Mouse (Mus musculus): Measurements from ENCODE around the gene Rsbn1. TPM values are rescaled to one million over a fixed set of nuclear protein-coding genes. Genes with fewer than 3 reads are reported as not detected.

Rsbn1 gene
- polyA plus RNA-seq, 1 experiment from 2014 or later: 6.3 TPM

DNA sequence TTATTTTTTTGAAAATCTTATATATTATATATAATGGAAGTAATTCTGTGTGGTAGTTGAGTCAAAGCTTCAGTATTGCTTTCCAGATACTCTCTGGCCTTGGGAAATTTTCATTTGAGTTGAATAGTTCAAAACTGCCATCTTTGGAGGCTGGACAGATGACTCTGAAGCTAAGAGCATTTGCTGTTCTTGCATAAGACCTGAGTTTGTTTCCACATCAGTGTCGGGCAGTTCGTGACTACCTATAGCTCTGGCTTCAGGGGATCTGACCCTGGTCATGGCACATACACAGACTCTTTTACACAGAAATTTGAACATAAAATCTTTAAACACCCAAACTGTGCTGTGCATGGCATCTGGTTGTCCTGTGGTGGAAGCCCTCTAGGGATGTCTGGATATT, 71.3 kb downstream of the Rsbn1 start:
- Histone ChIP-seq H3K4me2 (ENCODE audit: low read depth, low read length) (no peak overlapping the region), H3K27ac (ENCODE audit: low read length) (no peak overlapping the region), H3K36me3 (ENCODE audit: control insufficient read depth, insufficient read depth, low read length) (0 out of 2 replicates have a peak, but pooled peaks cover 4% of the 10 kb centered on the region), H3K27me3 (replicated peaks; ENCODE audit: control insufficient read depth, insufficient read depth, low read length) (no peaks in the 10 kb centered on the region), H3K9me3 (ENCODE audit: control insufficient read depth, low read length) (no peaks in the 10 kb centered on the region), H3K4me1 (ENCODE audit: control insufficient read depth, insufficient read depth, low read length) (no peaks in the 10 kb centered on the region), H3K4me3 (ENCODE audit: low read length) (no peak overlapping the region), H3K9ac (ENCODE audit: low read depth, low read length) (no peak overlapping the region)
- WGBS: 95% methylated on average over 2 of the region's 2 CpGs
- no peak for ATAC-seq

DNA sequence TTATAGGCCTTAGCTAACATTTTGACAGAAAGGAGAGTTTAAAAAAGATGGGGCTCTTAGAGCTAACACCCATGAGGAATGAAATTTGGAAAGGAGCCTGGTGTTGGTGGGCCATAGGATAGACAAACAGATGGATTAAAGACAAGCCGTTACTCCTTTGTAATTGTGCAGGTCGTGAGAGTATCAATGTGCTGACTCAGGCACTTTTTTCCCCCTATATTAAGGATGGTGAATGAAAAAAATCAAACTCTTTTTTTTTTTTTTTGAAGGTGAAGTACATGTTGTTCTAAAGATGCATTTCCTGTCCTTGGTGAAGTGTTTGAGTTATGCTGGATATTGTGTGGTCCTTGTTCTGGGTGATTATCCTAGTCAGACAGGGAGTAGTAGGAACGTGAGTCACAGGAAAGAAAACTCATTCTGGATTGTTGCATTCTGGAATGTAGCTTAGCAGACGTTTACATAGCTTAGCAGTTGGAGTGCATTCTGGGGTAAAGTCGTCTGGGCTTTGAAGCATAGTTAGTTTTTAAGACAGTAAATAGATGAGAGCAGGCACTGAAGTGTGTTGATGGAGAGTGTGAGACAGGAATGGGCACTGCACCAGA, 74.0 kb downstream of the Rsbn1 start:
- Histone ChIP-seq H3K36me3 (ENCODE audit: control insufficient read depth, insufficient read depth, low read length) (0 out of 2 replicates have a peak, but pooled peaks cover 6% of the 10 kb centered on the region), H3K4me3 (ENCODE audit: low read length) (no peak overlapping the region), H3K4me2 (ENCODE audit: low read depth, low read length) (no peak overlapping the region), H3K9ac (ENCODE audit: low read depth, low read length) (no peak overlapping the region), H3K4me1 (ENCODE audit: control insufficient read depth, insufficient read depth, low read length) (no peaks in the 10 kb centered on the region), H3K27ac (ENCODE audit: low read length) (no peak overlapping the region), H3K9me3 (ENCODE audit: control insufficient read depth, low read length) (no peaks in the 10 kb centered on the region), H3K27me3 (replicated peaks; ENCODE audit: control insufficient read depth, insufficient read depth, low read length) (no peaks in the 10 kb centered on the region)
- 42% methylated on average over 5 of the region's 5 CpGs for WGBS
- ATAC-seq: no peak

DNA sequence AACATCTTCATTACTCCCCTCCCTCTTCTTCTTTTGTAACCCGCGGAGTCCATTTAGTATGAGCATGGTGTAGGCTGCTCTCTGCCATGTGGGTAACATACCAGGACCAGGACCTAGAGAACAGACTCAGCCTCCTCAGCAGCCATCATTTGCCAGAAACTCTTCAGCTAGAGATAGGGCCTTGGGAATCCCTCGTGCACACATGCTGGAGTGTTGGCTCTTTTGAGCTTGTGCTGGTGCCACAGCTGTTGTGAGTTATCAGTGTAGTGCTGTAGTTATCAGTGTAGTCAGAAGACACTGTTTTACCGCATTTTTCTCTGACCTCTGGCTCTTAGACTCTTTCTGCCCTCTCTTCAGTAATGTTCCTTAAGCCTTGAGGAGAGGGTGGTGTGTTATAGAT, 75.4 kb downstream of the Rsbn1 start:
- Histone ChIP-seq H3K9me3 (ENCODE audit: control insufficient read depth, low read length) (no peaks in the 10 kb centered on the region), H3K4me3 (ENCODE audit: low read length) (no peak overlapping the region), H3K27me3 (replicated peaks; ENCODE audit: control insufficient read depth, insufficient read depth, low read length) (no peaks in the 10 kb centered on the region), H3K36me3 (ENCODE audit: control insufficient read depth, insufficient read depth, low read length) (0 out of 2 replicates have a peak, but pooled peaks cover 6% of the 10 kb centered on the region), H3K4me2 (ENCODE audit: low read depth, low read length) (no peak overlapping the region), H3K9ac (ENCODE audit: low read depth, low read length) (no peak overlapping the region), H3K27ac (ENCODE audit: low read length) (no peak overlapping the region), H3K4me1 (ENCODE audit: control insufficient read depth, insufficient read depth, low read length) (no peaks in the 10 kb centered on the region)
- ATAC-seq: no peak
- 83% methylated on average over 4 of the region's 4 CpGs for WGBS

DNA sequence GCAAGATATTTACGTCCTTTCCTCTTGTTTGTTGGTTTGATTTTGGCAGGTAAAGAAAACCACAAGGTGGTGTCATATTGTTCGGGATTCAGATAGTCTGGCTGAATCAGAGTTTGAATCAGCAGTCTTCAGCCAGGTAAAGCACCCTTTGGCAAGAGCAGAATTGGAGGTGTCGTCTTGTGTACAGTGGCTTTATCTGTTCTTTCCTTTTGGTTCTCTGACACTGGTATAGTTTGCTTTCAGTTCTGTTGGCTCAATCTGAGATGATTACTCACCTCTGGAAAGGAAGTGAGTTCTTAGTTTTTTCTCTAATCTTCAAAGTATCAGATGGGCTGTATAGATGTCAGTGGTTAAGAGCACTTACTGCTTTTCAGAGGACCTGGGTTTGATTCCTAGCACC, 77.4 kb downstream of the Rsbn1 start:
- H3K4me2 ChIP-seq (ENCODE audit: low read depth, low read length): no peak overlapping the region
- H3K36me3 ChIP-seq (ENCODE audit: control insufficient read depth, insufficient read depth, low read length): 0 out of 2 replicates have a peak, but pooled peaks cover 3% of the 10 kb centered on the region
- no peaks in the 10 kb centered on the region for H3K27me3 ChIP-seq (replicated peaks; ENCODE audit: control insufficient read depth, insufficient read depth, low read length)
- ATAC-seq: no peak
- H3K4me3 ChIP-seq (ENCODE audit: low read length): no peak overlapping the region
- no peaks in the 10 kb centered on the region for H3K9me3 ChIP-seq (ENCODE audit: control insufficient read depth, low read length)
- no peaks in the 10 kb centered on the region for H3K4me1 ChIP-seq (ENCODE audit: control insufficient read depth, insufficient read depth, low read length)
- WGBS: 90% methylated on average over 3 of the region's 3 CpGs
- no peak overlapping the region for H3K27ac ChIP-seq (ENCODE audit: low read length)
- H3K9ac ChIP-seq (ENCODE audit: low read depth, low read length): no peak overlapping the region

DNA sequence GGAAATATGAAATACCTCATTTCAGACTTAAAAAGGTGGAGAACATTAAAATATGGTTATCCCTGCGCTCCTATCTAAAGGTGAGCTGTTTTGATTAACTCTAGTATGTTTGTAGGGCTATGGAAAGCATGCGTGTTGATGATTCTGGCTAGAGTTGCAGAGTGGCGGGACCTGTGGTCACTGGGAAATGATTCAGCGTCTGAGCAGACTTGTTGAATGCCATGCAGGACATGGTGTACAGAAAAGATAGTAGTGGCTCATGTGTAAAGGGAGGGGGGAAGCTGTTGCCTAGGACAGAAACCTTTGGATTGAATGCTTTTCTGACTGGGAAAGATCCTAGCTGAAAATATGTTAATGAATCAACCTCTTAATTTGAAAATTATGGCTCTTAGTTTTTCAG, 84.8 kb downstream of the Rsbn1 start:
- Histone ChIP-seq H3K27ac (ENCODE audit: low read length) (no peak overlapping the region), H3K4me1 (ENCODE audit: control insufficient read depth, insufficient read depth, low read length) (no peaks in the 10 kb centered on the region), H3K27me3 (replicated peaks; ENCODE audit: control insufficient read depth, insufficient read depth, low read length) (no peaks in the 10 kb centered on the region), H3K4me2 (ENCODE audit: low read depth, low read length) (no peak overlapping the region), H3K36me3 (ENCODE audit: control insufficient read depth, insufficient read depth, low read length) (no peaks in the 10 kb centered on the region), H3K9me3 (ENCODE audit: control insufficient read depth, low read length) (no peaks in the 10 kb centered on the region), H3K4me3 (ENCODE audit: low read length) (no peak overlapping the region), H3K9ac (ENCODE audit: low read depth, low read length) (no peak overlapping the region)
- no peak for ATAC-seq
- WGBS: 95% methylated on average over 4 of the region's 4 CpGs

DNA sequence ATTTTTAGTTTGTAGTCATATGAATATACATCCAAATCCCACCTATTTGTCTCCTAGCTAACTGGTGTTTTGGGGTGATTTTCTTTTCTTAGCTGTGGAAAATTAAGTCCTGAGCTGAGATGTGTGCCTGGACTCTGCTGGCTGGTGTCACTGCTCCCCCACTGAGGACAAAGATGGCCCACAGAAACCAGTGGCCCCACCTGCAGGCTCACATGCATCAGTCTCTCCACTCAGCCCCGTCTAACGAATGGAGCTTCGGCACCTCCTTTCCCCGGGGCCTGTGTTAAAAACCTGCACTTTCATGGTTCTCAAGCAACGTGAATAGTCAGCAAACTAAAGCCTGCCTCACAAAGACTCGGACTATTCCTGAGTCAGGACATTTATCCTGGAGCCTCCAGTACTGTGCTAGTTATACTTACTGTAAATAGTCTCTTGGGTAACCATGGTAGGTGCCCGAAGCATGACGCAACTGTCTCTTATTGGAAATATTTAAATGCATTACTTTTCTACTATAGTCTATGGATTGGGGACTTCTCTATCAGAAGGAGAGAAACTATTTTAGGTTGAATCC, 93.1 kb downstream of the Rsbn1 start:
- ATAC-seq: no peak
- WGBS: 88% methylated on average over 8 of the region's 8 CpGs
- H3K4me1 ChIP-seq (ENCODE audit: control insufficient read depth, insufficient read depth, low read length): no peaks in the 10 kb centered on the region

DNA sequence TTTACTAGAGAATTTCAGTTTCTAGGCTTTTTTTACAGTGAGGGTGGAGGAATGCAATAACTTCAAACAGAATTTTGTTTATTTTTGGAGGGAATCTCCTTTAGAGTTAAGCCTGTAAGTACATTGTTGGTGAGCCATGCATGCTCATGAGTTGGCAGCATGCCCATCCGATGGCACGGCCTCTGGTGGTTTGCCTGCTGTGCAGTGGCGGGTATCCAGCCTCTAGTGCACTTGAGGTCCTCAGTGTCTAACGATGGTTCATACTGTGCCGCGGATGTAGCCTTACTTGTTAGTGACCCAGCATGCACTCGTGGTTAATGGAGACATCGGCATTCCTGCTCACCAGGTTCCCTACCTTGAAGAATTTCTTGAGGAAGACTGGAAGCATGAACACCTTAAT, 93.6 kb downstream of the Rsbn1 start:
- 86% methylated on average over 8 of the region's 8 CpGs for WGBS
- H3K36me3 ChIP-seq (ENCODE audit: control insufficient read depth, insufficient read depth, low read length): peaks cover 15% of the 10 kb centered on the region
- ATAC-seq: no peak

More for the DNA sequence above, 93.1 kb downstream of the Rsbn1 start:
- no peak overlapping the region for H3K27ac ChIP-seq (ENCODE audit: low read length)
- no peaks in the 10 kb centered on the region for H3K27me3 ChIP-seq (replicated peaks; ENCODE audit: control insufficient read depth, insufficient read depth, low read length)
- no peak overlapping the region for H3K4me3 ChIP-seq (ENCODE audit: low read length)
- no peak overlapping the region for H3K9ac ChIP-seq (ENCODE audit: low read depth, low read length)
- H3K4me2 ChIP-seq (ENCODE audit: low read depth, low read length): no peak overlapping the region
- peaks cover 15% of the 10 kb centered on the region for H3K36me3 ChIP-seq (ENCODE audit: control insufficient read depth, insufficient read depth, low read length)
- no peaks in the 10 kb centered on the region for H3K9me3 ChIP-seq (ENCODE audit: control insufficient read depth, low read length)

DNA sequence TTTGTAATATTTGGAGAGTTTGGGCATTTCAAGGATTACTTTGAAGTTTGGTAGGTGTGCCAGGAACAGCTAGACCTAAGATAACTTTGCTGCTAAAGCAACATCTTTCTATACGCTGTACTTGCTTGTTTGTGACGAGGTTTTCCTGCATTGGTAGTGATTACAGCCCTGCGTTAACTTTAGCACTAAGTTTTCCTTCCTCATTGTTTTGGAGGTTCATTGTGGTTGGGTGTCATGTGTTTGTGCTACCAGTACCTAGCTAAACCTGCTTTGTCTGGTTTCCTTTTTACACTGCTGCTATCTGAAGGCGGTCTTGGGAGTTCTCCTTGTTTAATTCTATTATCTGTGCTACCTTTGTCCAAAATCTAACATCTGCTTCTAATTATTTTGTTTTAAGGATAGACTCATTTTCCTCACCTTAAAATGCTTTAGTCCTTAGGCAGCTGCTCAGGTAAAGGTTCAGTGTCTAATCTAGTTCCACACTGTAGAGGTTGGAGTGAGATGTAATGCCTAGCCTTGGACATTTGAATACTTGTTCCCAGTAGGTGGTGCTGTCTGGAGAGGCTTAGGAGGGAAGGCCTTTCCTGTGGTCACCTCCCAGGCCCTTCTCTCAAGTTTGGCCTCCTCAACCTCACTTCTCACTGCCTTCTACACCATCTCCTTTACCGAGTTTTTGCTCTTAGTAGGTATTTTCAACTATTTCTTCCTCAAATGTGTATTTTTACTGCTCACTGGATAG, 96.2 kb downstream of the Rsbn1 start:
- Histone ChIP-seq H3K4me3 (ENCODE audit: low read length) (no peak overlapping the region), H3K4me1 (ENCODE audit: control insufficient read depth, insufficient read depth, low read length) (no peaks in the 10 kb centered on the region), H3K36me3 (ENCODE audit: control insufficient read depth, insufficient read depth, low read length) (peaks cover 14% of the 10 kb centered on the region), H3K27ac (ENCODE audit: low read length) (no peak overlapping the region), H3K4me2 (ENCODE audit: low read depth, low read length) (no peak overlapping the region), H3K9ac (ENCODE audit: low read depth, low read length) (no peak overlapping the region), H3K9me3 (ENCODE audit: control insufficient read depth, low read length) (no peaks in the 10 kb centered on the region), H3K27me3 (replicated peaks; ENCODE audit: control insufficient read depth, insufficient read depth, low read length) (no peaks in the 10 kb centered on the region)
- ATAC-seq: no peak
- WGBS: 93% methylated on average over 5 of the region's 5 CpGs

More for the DNA sequence above, 93.6 kb downstream of the Rsbn1 start:
- Histone ChIP-seq H3K9ac (ENCODE audit: low read depth, low read length) (no peak overlapping the region), H3K4me1 (ENCODE audit: control insufficient read depth, insufficient read depth, low read length) (no peaks in the 10 kb centered on the region), H3K4me2 (ENCODE audit: low read depth, low read length) (no peak overlapping the region), H3K4me3 (ENCODE audit: low read length) (no peak overlapping the region), H3K9me3 (ENCODE audit: control insufficient read depth, low read length) (no peaks in the 10 kb centered on the region), H3K27me3 (replicated peaks; ENCODE audit: control insufficient read depth, insufficient read depth, low read length) (no peaks in the 10 kb centered on the region), H3K27ac (ENCODE audit: low read length) (no peak overlapping the region)

DNA sequence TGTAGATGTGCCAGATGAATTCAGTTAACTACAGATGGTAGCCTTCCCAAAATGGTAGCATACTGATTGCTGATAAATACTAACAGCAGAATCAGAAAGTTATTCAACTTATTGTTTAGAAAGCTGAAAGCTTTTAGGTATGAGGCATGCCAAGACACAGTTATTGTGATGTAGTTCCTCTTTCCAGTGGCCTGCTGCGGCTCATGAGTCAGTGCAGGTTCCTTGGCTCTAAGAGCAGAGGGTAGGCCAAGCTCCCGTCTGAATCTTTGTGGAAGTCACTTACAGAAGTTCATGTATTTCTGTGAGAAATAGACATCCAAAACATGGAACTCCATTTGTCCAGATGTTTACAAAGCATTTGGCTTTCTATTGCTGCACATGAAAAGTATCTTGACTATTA, 98.1 kb downstream of the Rsbn1 start:
- Histone ChIP-seq H3K36me3 (ENCODE audit: control insufficient read depth, insufficient read depth, low read length) (peaks cover 7% of the 10 kb centered on the region; the same call in 1 of the 2 replicates), H3K27ac (ENCODE audit: low read length) (no peak overlapping the region), H3K4me3 (ENCODE audit: low read length) (no peak overlapping the region), H3K9ac (ENCODE audit: low read depth, low read length) (no peak overlapping the region), H3K4me1 (ENCODE audit: control insufficient read depth, insufficient read depth, low read length) (no peaks in the 10 kb centered on the region), H3K4me2 (ENCODE audit: low read depth, low read length) (no peak overlapping the region), H3K27me3 (replicated peaks; ENCODE audit: control insufficient read depth, insufficient read depth, low read length) (no peaks in the 10 kb centered on the region), H3K9me3 (ENCODE audit: control insufficient read depth, low read length) (no peaks in the 10 kb centered on the region)
- 89% methylated on average over 2 of the region's 2 CpGs for WGBS
- ATAC-seq: no peak

Data from intestine, embryonic 16.5 days (tissue).